Mouse (Mus musculus) central nervous system, embryonic 11.5 days (tissue): ENCODE measurements around the gene Wfdc3. TPM values are rescaled to one million over a fixed set of nuclear protein-coding genes. Genes with fewer than 3 reads are reported as not detected.

ENCODE experiments used
- polyA plus RNA-seq: library from polyadenylated mRNA; depleted of rRNA; stranded (reverse); fragments of >200 nt; gene quantifications from 2 replicates; pipeline ENCODE4 v1.2.3, GENCODE M21; 2012; rRNA removed

Wfdc3 gene
- polyA plus RNA-seq = 0.35 and 0.89 TPM in 2 replicates

DNA sequence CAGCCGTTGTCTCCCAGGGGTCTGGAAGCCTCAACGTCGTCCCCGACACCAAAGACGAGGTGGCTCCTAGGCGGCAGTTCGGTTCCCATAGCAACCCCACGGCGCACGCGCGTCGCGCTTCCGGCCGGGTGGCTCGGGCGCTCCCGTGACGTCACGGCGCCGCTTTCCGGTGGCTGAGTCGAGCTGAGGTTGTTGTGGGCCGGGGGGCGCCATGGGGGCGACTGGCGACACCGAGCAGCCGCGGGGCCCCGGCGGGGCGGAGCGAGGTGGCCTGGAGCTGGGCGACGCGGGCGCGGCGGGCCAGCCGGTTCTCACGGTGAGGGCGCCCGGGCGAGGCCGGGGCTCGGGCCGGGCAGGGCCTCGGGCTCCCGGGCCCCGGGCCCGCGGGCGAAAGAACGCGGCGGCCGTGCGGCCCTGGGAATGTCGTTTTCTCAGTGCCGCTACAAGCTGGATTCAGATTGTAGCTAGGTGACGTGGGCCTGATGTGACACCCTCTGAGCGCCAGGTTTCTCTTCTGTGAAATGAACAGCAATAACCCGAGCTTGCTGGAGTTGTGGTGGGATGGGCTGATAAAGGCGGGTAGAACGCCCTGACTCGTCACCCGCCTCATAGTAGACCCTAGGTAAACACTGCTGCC lies at the start of gene Wfdc3, which contains the start of gene Dnttip1:
Wfdc3 (minus strand) TSS at position 89 of the 637 bp plus-strand sequence.
Dnttip1 (plus strand) TSS at position 141 of the 637 bp plus-strand sequence.

DNA sequence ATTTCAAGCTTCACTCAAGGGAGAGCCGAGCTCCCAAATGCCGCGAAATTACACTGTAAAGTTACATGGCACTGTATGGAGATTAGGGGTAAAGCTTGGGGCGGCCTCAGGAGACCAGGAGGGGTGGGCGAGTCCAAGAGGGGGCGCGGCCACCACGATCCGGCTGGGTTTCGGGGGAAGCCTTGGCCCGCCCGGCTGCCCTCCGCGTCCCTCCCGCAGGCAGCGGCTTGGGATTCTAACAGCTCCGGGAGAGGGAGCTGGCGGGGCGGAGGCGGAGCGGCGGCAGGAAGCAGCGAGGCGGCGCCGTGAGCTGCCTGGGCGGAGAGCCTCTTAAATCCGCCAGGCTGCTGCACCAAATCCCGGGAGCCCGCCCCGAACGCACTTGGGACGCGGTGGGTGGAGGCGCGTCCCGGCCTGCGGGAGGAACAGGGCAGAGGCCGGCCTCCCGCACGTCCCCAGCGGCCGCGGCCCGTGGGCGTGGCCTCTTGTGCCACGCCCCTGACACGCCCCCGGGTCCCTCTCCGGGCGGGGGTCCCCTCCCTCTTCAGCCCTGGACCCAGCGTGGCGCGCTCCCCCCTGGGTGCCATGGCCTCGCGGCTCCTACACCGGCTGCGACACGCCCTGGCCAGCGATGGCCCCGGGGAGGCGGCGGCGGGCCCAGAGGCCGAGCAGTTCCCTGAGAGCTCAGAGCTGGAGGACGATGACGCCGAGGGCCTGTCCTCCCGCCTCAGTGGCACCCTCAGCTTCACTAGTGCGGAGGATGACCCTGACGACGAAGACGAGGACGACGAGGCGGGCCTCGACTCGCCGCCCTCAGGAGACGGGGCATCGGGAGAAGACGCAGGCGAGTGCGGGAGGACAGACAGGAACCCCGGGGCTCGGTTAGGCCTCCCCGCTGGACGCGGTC lies 40.0 kb upstream of the Wfdc3 start, which contains the start of gene Snx21:
Snx21 (plus strand) TSS at position 343 of the 907 bp plus-strand sequence.

DNA sequence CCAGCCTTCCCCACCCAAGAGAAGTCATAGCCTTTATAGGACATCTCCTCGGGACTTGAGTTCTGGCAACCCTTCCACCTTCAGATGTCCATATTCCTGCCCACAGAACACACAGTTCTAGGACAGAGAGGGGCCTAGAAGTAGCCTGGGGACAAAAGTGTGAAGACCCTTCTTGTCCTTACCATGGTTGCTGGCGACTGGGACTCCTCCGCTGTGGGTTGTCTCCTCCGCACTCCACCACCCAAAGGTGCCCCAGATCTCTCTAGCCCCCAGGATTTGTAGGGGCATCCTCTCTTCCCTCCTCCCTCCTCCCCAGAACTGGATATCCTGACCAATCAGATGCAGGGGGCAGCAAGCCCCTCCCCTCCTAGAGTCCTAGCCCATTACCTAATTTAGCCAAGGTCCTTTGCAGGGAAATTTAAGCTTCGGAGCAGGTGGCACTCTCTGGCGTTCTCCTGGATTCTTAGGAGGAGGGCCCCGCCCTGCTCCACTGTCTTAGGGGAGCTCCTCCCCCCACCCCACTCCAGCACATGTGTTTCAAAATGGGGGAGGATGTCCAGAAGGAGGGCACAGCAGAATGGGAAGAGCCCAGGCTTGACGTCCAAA lies 33.9 kb upstream of the Wfdc3 start, which contains the start of gene Tnnc2:
Tnnc2 (minus strand) TSS at position 487 of the 606 bp plus-strand sequence.

GRCm38 (mm10) chr2:164769258-164770037 lies 23.7 kb upstream of the Wfdc3 start, which contains the start of gene Ube2c:
Ube2c (plus strand) TSS chr2:164769898.

DNA sequence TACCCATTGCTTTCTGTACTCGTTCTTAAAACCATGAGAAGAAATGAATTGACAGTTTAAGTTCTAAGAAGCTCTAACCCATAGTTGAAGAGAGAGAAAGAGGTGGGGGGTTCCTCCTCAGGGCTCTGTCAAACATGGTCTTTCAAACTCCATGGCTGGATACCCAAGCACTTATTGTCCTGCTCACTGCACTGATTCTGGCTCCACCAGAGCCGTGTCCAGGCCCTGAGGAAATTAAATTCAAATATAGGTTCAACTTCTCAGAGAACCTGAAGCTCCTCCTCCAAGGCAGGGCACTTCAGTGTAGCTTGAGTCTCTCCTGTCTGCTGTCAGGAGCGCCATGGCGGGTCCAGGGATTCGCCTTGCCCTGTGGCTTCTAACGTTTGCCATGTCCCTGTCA lies 30.7 kb downstream of the Wfdc3 start, which contains the start of gene Spint5:
Spint5 (plus strand) TSS at position 301 of the 400 bp plus-strand sequence.

DNA sequence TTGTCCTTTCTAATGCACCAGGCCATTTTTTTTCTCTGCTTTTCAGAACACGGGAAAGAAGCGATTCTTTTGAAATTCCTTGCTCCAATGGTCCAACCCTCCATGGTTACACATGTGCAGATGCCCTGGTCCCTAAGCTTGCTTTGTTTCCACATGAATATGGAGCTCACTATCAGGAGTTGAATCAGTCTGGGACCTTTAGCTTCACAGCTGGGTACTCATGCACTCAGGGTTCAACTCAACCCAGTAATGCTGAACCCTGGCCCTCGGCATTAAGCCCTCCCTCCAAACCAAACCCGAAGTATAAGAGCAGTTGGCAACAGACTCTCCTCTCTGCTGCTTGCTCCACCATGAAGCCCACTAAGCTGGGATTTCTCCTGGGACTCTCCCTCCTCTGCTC lies 47.5 kb downstream of the Wfdc3 start, which contains the start of gene Spint4:
Spint4 (plus strand) TSS at position 301 of the 400 bp plus-strand sequence.

DNA sequence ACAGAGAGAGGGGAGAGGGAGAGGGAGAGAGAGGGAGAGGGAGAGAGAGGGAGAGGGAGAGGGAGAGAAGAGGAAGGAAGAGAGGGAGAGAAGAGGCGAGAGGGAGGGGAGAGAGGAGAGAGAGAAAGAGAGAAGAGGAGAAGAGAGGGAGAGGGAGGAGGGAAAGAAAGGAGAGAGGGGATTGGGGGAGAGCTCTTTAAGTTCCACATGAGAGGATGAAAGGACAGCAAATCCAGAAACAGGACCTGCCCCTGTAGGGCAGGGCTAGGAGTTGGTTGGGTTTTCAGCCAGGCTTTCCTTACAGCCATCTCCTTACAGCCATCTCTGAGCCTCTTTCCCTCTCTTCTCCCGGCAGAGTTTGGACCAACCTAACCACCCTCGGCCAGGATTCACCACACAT lies 60.9 kb downstream of the Wfdc3 start, which contains the start of gene Wfdc13:
Wfdc13 (plus strand) TSS at position 301 of the 400 bp plus-strand sequence.

Other genes with a start within 250 kb of the Wfdc3 start
- gene Pigt, start 248.4 kb downstream of the Wfdc3 start, polyA plus RNA-seq = 46.1 and 59.7 TPM in 2 replicates
- 20.7 and 21.6 TPM in 2 replicates for gene Wfdc2, start 183.5 kb downstream of the Wfdc3 start, polyA plus RNA-seq
- gene Spint3, start 172.5 kb downstream of the Wfdc3 start, polyA plus RNA-seq = not detected in 2 replicates
- 0.06 TPM in 1 of 2 replicates, not detected in the other for gene Wfdc6a, start 160.5 kb downstream of the Wfdc3 start, polyA plus RNA-seq
- gene Eppin, start 152.3 kb downstream of the Wfdc3 start, polyA plus RNA-seq = 0.09 TPM in 1 of 2 replicates, not detected in the other
- gene Wfdc6b, start 132.4 kb downstream of the Wfdc3 start, polyA plus RNA-seq = not detected in 2 replicates
- gene Wfdc8, start 132.3 kb downstream of the Wfdc3 start, polyA plus RNA-seq = not detected in 2 replicates
- not detected in 2 replicates for gene Wfdc16, start 107.1 kb downstream of the Wfdc3 start, polyA plus RNA-seq
- 0.30 and 0.42 TPM in 2 replicates for gene Wfdc10, start 89.9 kb downstream of the Wfdc3 start, polyA plus RNA-seq
- not detected in 2 replicates for gene Wfdc9, start 89.3 kb downstream of the Wfdc3 start, polyA plus RNA-seq
- not detected in 2 replicates for gene Wfdc11, start 71.8 kb downstream of the Wfdc3 start, polyA plus RNA-seq
- gene Wfdc13, start 60.8 kb downstream of the Wfdc3 start, polyA plus RNA-seq = 0.06 and 0.20 TPM in 2 replicates
- gene Spint4, start 47.4 kb downstream of the Wfdc3 start, polyA plus RNA-seq = not detected in 2 replicates
- gene Spint5, start 30.6 kb downstream of the Wfdc3 start, polyA plus RNA-seq = not detected in 2 replicates
- 62.3 and 91.0 TPM in 2 replicates for gene Dnttip1, start 52 bp upstream of the Wfdc3 start, polyA plus RNA-seq
- gene Ube2c, start 24.0 kb upstream of the Wfdc3 start, polyA plus RNA-seq = 340 and 341 TPM in 2 replicates
- 1.6 and 29.6 TPM in 2 replicates for gene Tnnc2, start 34.0 kb upstream of the Wfdc3 start, polyA plus RNA-seq
- gene Snx21, start 39.9 kb upstream of the Wfdc3 start, polyA plus RNA-seq = 9.0 and 10.5 TPM in 2 replicates
- gene Acot8, start 59.0 kb upstream of the Wfdc3 start, polyA plus RNA-seq = 19.5 and 26.6 TPM in 2 replicates
- gene Zswim3, start 59.2 kb upstream of the Wfdc3 start, polyA plus RNA-seq = 4.5 and 6.2 TPM in 2 replicates
- gene Zswim1, start 76.8 kb upstream of the Wfdc3 start, polyA plus RNA-seq = 6.0 and 9.0 TPM in 2 replicates
- 0.35 TPM in 1 of 2 replicates, not detected in the other for gene Spata25, start 82.6 kb upstream of the Wfdc3 start, polyA plus RNA-seq
- gene Ctsa, start 86.9 kb upstream of the Wfdc3 start, polyA plus RNA-seq = 69.6 and 100 TPM in 2 replicates
- gene Neurl2, start 87.5 kb upstream of the Wfdc3 start, polyA plus RNA-seq = 5.9 and 6.0 TPM in 2 replicates
- 42.5 and 58.0 TPM in 2 replicates for gene Pltp, start 111.8 kb upstream of the Wfdc3 start, polyA plus RNA-seq
- gene Pcif1, start 133.4 kb upstream of the Wfdc3 start, polyA plus RNA-seq = 40.0 and 53.1 TPM in 2 replicates
- gene Zfp335, start 165.8 kb upstream of the Wfdc3 start, polyA plus RNA-seq = 18.2 and 29.1 TPM in 2 replicates
- gene Mmp9, start 194.8 kb upstream of the Wfdc3 start, polyA plus RNA-seq = 1.2 and 1.6 TPM in 2 replicates
- 12.9 and 13.2 TPM in 2 replicates for gene Slc12a5, start 214.9 kb upstream of the Wfdc3 start, polyA plus RNA-seq